In the genomic region with DNA sequence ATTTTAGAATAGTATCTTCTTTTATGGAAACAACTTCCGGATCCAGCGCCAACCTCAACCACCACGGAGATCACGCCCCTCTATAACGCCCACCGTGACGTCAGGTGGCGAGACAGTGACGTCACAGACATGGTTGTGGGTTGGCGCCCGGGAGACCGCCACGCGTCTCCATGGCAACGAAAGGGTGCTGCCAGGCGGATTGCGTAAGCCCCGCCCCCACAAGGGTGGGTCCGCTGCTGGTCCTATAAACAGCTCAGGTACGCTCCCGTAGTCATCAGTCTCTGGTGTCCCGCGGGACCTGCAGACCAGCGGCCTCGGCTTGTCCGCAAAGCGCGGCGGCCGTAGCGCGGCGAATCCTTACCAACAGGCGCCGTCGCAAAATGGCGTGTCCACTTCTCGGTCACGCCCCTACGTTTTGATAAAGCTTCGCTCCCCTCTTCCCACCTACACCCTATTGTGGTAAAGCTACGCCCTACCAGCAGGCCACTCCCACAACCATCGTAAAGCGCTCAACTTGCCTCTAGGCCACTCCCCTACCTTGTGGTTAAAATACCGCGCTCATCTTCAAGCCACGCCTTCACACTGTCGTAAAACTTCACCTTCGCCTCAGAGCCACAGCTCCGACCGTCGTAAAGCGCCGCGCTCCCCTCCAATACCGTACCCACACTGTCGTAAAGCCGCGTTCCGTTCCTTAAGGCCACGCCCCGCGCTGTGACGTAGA, we compare ENCODE assay signal across 8 mouse cellular contexts. TPM values are rescaled to one million over a fixed set of nuclear protein-coding genes. Genes with fewer than 3 reads are reported as not detected.
DNase-seq lines count a peak whose midpoint lies in the region; ATAC-seq lines count a peak whose summit lies in the region.

No protein-coding gene starts in this region.

- peak overlapping the region; percentile 52 for H3K9ac ChIP-seq in kidney, embryonic 15.5 days

- peak; percentile 100 for DNase-seq in B cell, adult 2 months
- peak; percentile 100 for DNase-seq in brain, adult 2 months (ENCODE audit: low read depth, low spot score)
- peak; percentile 100 for DNase-seq in heart, embryonic 10.5 days (ENCODE audit: low spot score)
- DNase-seq in liver = peak; percentile 99
- DNase-seq in spleen, postnatal 4 days (ENCODE audit: low spot score in 2 of 2) = peak; percentile 99 to 100

- WGBS in heart, embryonic 10.5 days = under 1% methylated on average over 64 of the region's 64 CpGs
- WGBS in kidney, embryonic 15.5 days = under 1% methylated on average over 64 of the region's 64 CpGs

- H3K4me1 ChIP-seq in heart, embryonic 10.5 days = peaks cover 55% of the 10 kb centered on the region
- H3K4me1 ChIP-seq in kidney, embryonic 15.5 days = peaks cover 50% of the 10 kb centered on the region

- H3K36me3 ChIP-seq in heart, embryonic 10.5 days = peaks cover 7% of the 10 kb centered on the region; the same call in 1 of the 2 replicates
- H3K36me3 ChIP-seq in kidney, embryonic 15.5 days = peaks cover 6% of the 10 kb centered on the region; the same call in 1 of the 2 replicates

- H3K4me2 ChIP-seq in kidney, embryonic 15.5 days = peak overlapping the region; percentile 67

- no peaks in the 10 kb centered on the region for H3K27me3 ChIP-seq in heart, embryonic 10.5 days (ENCODE audit: insufficient read depth, poor library complexity, severe bottlenecking)
- H3K27me3 ChIP-seq in kidney, embryonic 15.5 days = no peaks in the 10 kb centered on the region

- peak overlapping the region; percentile 91 for H3K4me3 ChIP-seq in heart, embryonic 10.5 days
- peak overlapping the region; percentile 81 for H3K4me3 ChIP-seq in kidney, embryonic 15.5 days (replicated peaks)

- peak overlapping the region; percentile 96 for H3K27ac ChIP-seq in heart, embryonic 10.5 days
- peak overlapping the region; percentile 98 for H3K27ac ChIP-seq in kidney, embryonic 15.5 days

- peak; percentile 82 for ATAC-seq in erythroblast, adult 5-6 weeks (replicated peaks; ENCODE audit: low FRiP score, poor library complexity, severe bottlenecking)
- peak; percentile 94 for ATAC-seq in kidney, embryonic 15.5 days (replicated peaks; ENCODE audit: low FRiP score)
- peak; percentile 87 for ATAC-seq in monocyte, adult 5-6 weeks (replicated peaks; ENCODE audit: insufficient number of reproducible peaks, low FRiP score, low TSS enrichment, poor library complexity, severe bottlenecking)

- no peaks in the 10 kb centered on the region for H3K9me3 ChIP-seq in heart, embryonic 10.5 days
- H3K9me3 ChIP-seq in kidney, embryonic 15.5 days (replicated peaks) = no peaks in the 10 kb centered on the region

RNA-seq across cellular contexts. Expression of a gene that starts 0.5 kb away (rescaled TPM):
- 25.5 and 25.6 TPM in 2 replicates for total RNA-seq in erythroblast, adult 5-6 weeks (2015; ENCODE audit: low replicate concordance)
- 28.2 and 28.9 TPM in 2 replicates for total RNA-seq in erythroblast, adult 5-6 weeks (2017; ENCODE audit: low replicate concordance)
- 110 and 150 TPM in 2 replicates for polyA plus RNA-seq in heart, embryonic 10.5 days (2016; fragmentation: Nextera tagmentation; extraction: Ambion mirVana)
- polyA plus RNA-seq in kidney, embryonic 15.5 days (2015; fragmentation: Nextera tagmentation; extraction: Ambion mirVana) = 156 and 183 TPM in 2 replicates
- total RNA-seq in monocyte, adult 5-6 weeks (2017) = 174 to 193 TPM (median 192 TPM) in 3 replicates

RNA-seq across cellular contexts. Expression of a gene that starts 16.3 kb away (rescaled TPM):
- 0.21 TPM in 1 of 2 replicates, not detected in the other for total RNA-seq in erythroblast, adult 5-6 weeks (2015; ENCODE audit: low replicate concordance)
- not detected in 2 replicates for total RNA-seq in erythroblast, adult 5-6 weeks (2017; ENCODE audit: low replicate concordance)
- polyA plus RNA-seq in heart, embryonic 10.5 days (2016; fragmentation: Nextera tagmentation; extraction: Ambion mirVana) = 3.1 and 3.5 TPM in 2 replicates
- 4.5 and 5.3 TPM in 2 replicates for polyA plus RNA-seq in kidney, embryonic 15.5 days (2015; fragmentation: Nextera tagmentation; extraction: Ambion mirVana)
- 0.78 to 1.0 TPM in 2 of 3 replicates, not detected in the other for total RNA-seq in monocyte, adult 5-6 weeks (2017)

RNA-seq across cellular contexts. Expression of a gene that starts 19.4 kb away (rescaled TPM):
- not detected in 2 replicates for total RNA-seq in erythroblast, adult 5-6 weeks (2015; ENCODE audit: low replicate concordance)
- 0.94 TPM in 1 of 2 replicates, not detected in the other for total RNA-seq in erythroblast, adult 5-6 weeks (2017; ENCODE audit: low replicate concordance)
- polyA plus RNA-seq in heart, embryonic 10.5 days (2016; fragmentation: Nextera tagmentation; extraction: Ambion mirVana) = 5.8 and 9.3 TPM in 2 replicates
- 7.0 and 8.6 TPM in 2 replicates for polyA plus RNA-seq in kidney, embryonic 15.5 days (2015; fragmentation: Nextera tagmentation; extraction: Ambion mirVana)
- total RNA-seq in monocyte, adult 5-6 weeks (2017) = 1.8 TPM in 1 of 3 replicates, not detected in the others

RNA-seq across cellular contexts. Expression of a gene that starts 19.4 kb away (rescaled TPM):
- total RNA-seq in erythroblast, adult 5-6 weeks (2015; ENCODE audit: low replicate concordance) = 7.3 and 14.0 TPM in 2 replicates
- total RNA-seq in erythroblast, adult 5-6 weeks (2017; ENCODE audit: low replicate concordance) = 2.6 and 3.1 TPM in 2 replicates
- polyA plus RNA-seq in heart, embryonic 10.5 days (2016; fragmentation: Nextera tagmentation; extraction: Ambion mirVana) = 97.4 and 97.9 TPM in 2 replicates
- 93.5 and 107 TPM in 2 replicates for polyA plus RNA-seq in kidney, embryonic 15.5 days (2015; fragmentation: Nextera tagmentation; extraction: Ambion mirVana)
- 6.0 to 11.2 TPM (median 7.9 TPM) in 3 replicates for total RNA-seq in monocyte, adult 5-6 weeks (2017)

RNA-seq across cellular contexts. Expression of a gene that starts 32.0 kb away (rescaled TPM):
- 23.6 and 66.1 TPM in 2 replicates for total RNA-seq in erythroblast, adult 5-6 weeks (2015; ENCODE audit: low replicate concordance)
- 2.0 and 7.7 TPM in 2 replicates for total RNA-seq in erythroblast, adult 5-6 weeks (2017; ENCODE audit: low replicate concordance)
- polyA plus RNA-seq in heart, embryonic 10.5 days (2016; fragmentation: Nextera tagmentation; extraction: Ambion mirVana) = 94.1 and 120 TPM in 2 replicates
- 93.5 and 95.4 TPM in 2 replicates for polyA plus RNA-seq in kidney, embryonic 15.5 days (2015; fragmentation: Nextera tagmentation; extraction: Ambion mirVana)
- 15.2 to 20.8 TPM (median 17.0 TPM) in 3 replicates for total RNA-seq in monocyte, adult 5-6 weeks (2017)

Comparison
In these comparisons a context has a peak if more than half of its experiments do, and no peak if none do; other contexts are left out.
1. Peak in every context shown above with its lines: DNase-seq, ATAC-seq, H3K4me3 ChIP-seq and H3K27ac ChIP-seq.